Mouse (Mus musculus) CH12.LX (cell line): Measurements from ENCODE around the gene Lbh. TPM values are rescaled to one million over a fixed set of nuclear protein-coding genes. Genes with fewer than 3 reads are reported as not detected.

Source experiments
- DNase-seq: peaks from one replicate; pipeline ENCODE4 v3.0.0-alpha.2; 2013; ENCODE audit errors: extremely low read depth
- H3K27ac ChIP-seq: 2 replicates; pipeline ENCODE4 v1.5.1; 2012; ENCODE audit warnings: low read depth, mild to moderate bottlenecking, control low read depth, moderate library complexity; ENCODE audit not compliant: insufficient read depth
- H3K27me3 ChIP-seq: replicated peaks from 2 replicates; pipeline ENCODE3; 2012; ENCODE audit warnings: inconsistent platforms
- H3K36me3 ChIP-seq, 2 experiments: replicated peaks in 1 of 2; 2 replicates each; pipeline versions ENCODE3 to v1.6.1; 2012; ENCODE audit warnings: inconsistent platforms in 1 of 2, low read length in 1 of 2, mild to moderate bottlenecking in 1 of 2, mixed read lengths in 1 of 2, moderate library complexity in 1 of 2; ENCODE audit not compliant: control insufficient read depth in 1 of 2, insufficient read depth in 1 of 2
- H3K4me1 ChIP-seq, 2 experiments: 2 replicates each; pipeline ENCODE4 v1.6.1; 2012; ENCODE audit warnings: inconsistent platforms in 1 of 2, moderate library complexity in 1 of 2; ENCODE audit not compliant: insufficient read depth in 2 of 2, control insufficient read depth in 1 of 2
- H3K4me2 ChIP-seq: 2 replicates; pipeline ENCODE4 v1.6.1; 2012; ENCODE audit warnings: low read depth, mild to moderate bottlenecking, control low read depth; ENCODE audit not compliant: poor library complexity, insufficient read depth, severe bottlenecking
- H3K4me3 ChIP-seq, 3 experiments: fragments of 150-350 bp in 1 of 3; sonication (generic) in 1 of 3; replicated peaks in 1 of 3; 2 replicates each; pipeline versions ENCODE3 to v1.5.1; 2011 to 2012; ENCODE audit warnings: low read depth in 2 of 3, low read length in 2 of 3, mild to moderate bottlenecking in 2 of 3, moderate library complexity in 2 of 3, control low read depth in 1 of 3, improper control_type of control experiment in 1 of 3, inconsistent platforms in 1 of 3, mixed read lengths in 1 of 3; ENCODE audit not compliant: poor library complexity in 1 of 3
- H3K79me2 ChIP-seq: replicated peaks from 2 replicates; pipeline ENCODE4 v1.6.1; 2012; ENCODE audit warnings: mild to moderate bottlenecking, moderate library complexity; ENCODE audit not compliant: control insufficient read depth, poor library complexity, insufficient read depth, severe bottlenecking; ENCODE audit errors: extremely low read depth
- H3K9ac ChIP-seq: 2 replicates; pipeline ENCODE4 v1.6.1; 2012; ENCODE audit warnings: low read depth, mild to moderate bottlenecking, control low read depth, moderate library complexity; ENCODE audit not compliant: insufficient read depth
- H3K9me3 ChIP-seq: replicated peaks from 2 replicates; pipeline ENCODE3; 2012; ENCODE audit warnings: low read length, inconsistent platforms, mixed read lengths
- CHD2 ChIP-seq: IDR thresholded peaks from 2 replicates; pipeline ENCODE4 v1.6.1; 2011; ENCODE audit warnings: low read length, improper control_type of control experiment
- CTCF ChIP-seq, 2 experiments: IDR thresholded peaks in 1 of 2; conservative IDR thresholded peaks in 1 of 2; 2 replicates each; pipeline ENCODE4 v1.5.1; 2011 to 2012; ENCODE audit warnings: low read depth in 2 of 2, low read length in 2 of 2, improper control_type of control experiment in 1 of 2, inconsistent platforms in 1 of 2, mild to moderate bottlenecking in 1 of 2, moderate library complexity in 1 of 2
- ELF1 ChIP-seq: IDR thresholded peaks from 2 replicates; pipeline ENCODE4 v1.6.1; 2014; ENCODE audit warnings: low read depth, mild to moderate bottlenecking, inconsistent platforms, low read length, improper control_type of control experiment
- ETS1 ChIP-seq: conservative IDR thresholded peaks from 2 replicates; pipeline ENCODE4 v1.6.1; 2012; ENCODE audit warnings: low read depth, mild to moderate bottlenecking, inconsistent platforms, low read length, improper control_type of control experiment, moderate library complexity
- HCFC1 ChIP-seq: IDR thresholded peaks from 2 replicates; pipeline ENCODE4 v1.6.1; 2012; ENCODE audit warnings: low read depth, mild to moderate bottlenecking, inconsistent platforms, low read length, improper control_type of control experiment
- JUN ChIP-seq: IDR thresholded peaks from 2 replicates; pipeline ENCODE4 v1.6.1; 2011; ENCODE audit warnings: low read depth, mild to moderate bottlenecking, low read length, improper control_type of control experiment, moderate library complexity; ENCODE audit not compliant: insufficient read depth
- JUND ChIP-seq: conservative IDR thresholded peaks from 2 replicates; pipeline ENCODE4 v1.6.1; 2011; ENCODE audit warnings: low read depth, low read length, improper control_type of control experiment
- KAT2A ChIP-seq: IDR thresholded peaks from 2 replicates; pipeline ENCODE4 v1.6.1; 2012; ENCODE audit warnings: low read length, improper control_type of control experiment, inconsistent platforms; ENCODE audit not compliant: insufficient replicate concordance
- MAFK ChIP-seq: IDR thresholded peaks from 2 replicates; pipeline ENCODE4 v1.6.1; 2011; ENCODE audit warnings: low read length, improper control_type of control experiment; ENCODE audit not compliant: insufficient replicate concordance
- MAX ChIP-seq: IDR thresholded peaks from 2 replicates; pipeline ENCODE4 v1.6.1; 2011; ENCODE audit warnings: low read length, improper control_type of control experiment
- MAZ ChIP-seq: IDR thresholded peaks from 2 replicates; pipeline ENCODE4 v1.6.1; 2012; ENCODE audit warnings: low read depth, mild to moderate bottlenecking, inconsistent platforms, low read length, improper control_type of control experiment, moderate library complexity
- MEF2A ChIP-seq: IDR thresholded peaks from 2 replicates; pipeline ENCODE4 v1.6.1; 2014; ENCODE audit warnings: low read depth, mild to moderate bottlenecking, inconsistent platforms, low read length, improper control_type of control experiment, borderline replicate concordance
- MYC ChIP-seq: IDR thresholded peaks from 2 replicates; pipeline ENCODE4 v1.6.1; 2011; ENCODE audit warnings: low read depth, mild to moderate bottlenecking, improper control_type of control experiment, low read length
- NELFE ChIP-seq: IDR thresholded peaks from 2 replicates; pipeline ENCODE4 v1.6.1; 2011; ENCODE audit warnings: low read depth, low read length, improper control_type of control experiment
- NRF1 ChIP-seq: IDR thresholded peaks from 2 replicates; pipeline ENCODE4 v1.6.1; 2014; ENCODE audit warnings: low read depth, mild to moderate bottlenecking, inconsistent platforms, low read length, improper control_type of control experiment, moderate library complexity
- PAX5 ChIP-seq: IDR thresholded peaks from 2 replicates; pipeline ENCODE4 v1.6.1; 2012; ENCODE audit warnings: low read length, inconsistent platforms, mixed read lengths
- POLR2A ChIP-seq: IDR thresholded peaks from 2 replicates; pipeline ENCODE4 v1.6.1; 2011; ENCODE audit warnings: low read depth, mild to moderate bottlenecking, improper control_type of control experiment, low read length
- SIN3A ChIP-seq: IDR thresholded peaks from 2 replicates; pipeline ENCODE4 v1.6.1; 2012; ENCODE audit warnings: low read length, improper control_type of control experiment, inconsistent platforms
- SMC3 ChIP-seq: IDR thresholded peaks from 2 replicates; pipeline ENCODE4 v1.6.1; 2011; ENCODE audit warnings: low read depth, low read length, improper control_type of control experiment
- TCF12 ChIP-seq: IDR thresholded peaks from 2 replicates; pipeline ENCODE4 v1.6.1; 2014; ENCODE audit warnings: low read depth, mild to moderate bottlenecking, inconsistent platforms, low read length, improper control_type of control experiment
- USF1 ChIP-seq: IDR thresholded peaks from 2 replicates; pipeline ENCODE4 v1.6.1; 2014; ENCODE audit warnings: low read depth, mild to moderate bottlenecking, inconsistent platforms, low read length, improper control_type of control experiment
- USF2 ChIP-seq: conservative IDR thresholded peaks from 2 replicates; pipeline ENCODE4 v1.6.1; 2011; ENCODE audit warnings: low read depth, low read length, improper control_type of control experiment
- ZNF384 ChIP-seq: IDR thresholded peaks from 2 replicates; pipeline ENCODE4 v1.6.1; 2012; ENCODE audit warnings: low read depth, low read length, improper control_type of control experiment, inconsistent platforms
- dilution Hi-C: fragments of 300-500 bp; cut with MboI; formaldehyde crosslinking; loops from 2 replicates; pipeline ENCODE4 v1.14.3; 2020; ENCODE audit warnings: low sequenced_read_pairs; ENCODE audit not compliant: extremely low pct_unique_long_range_greater_than_20kb, extremely low pct_ligation_motif_present
- in situ Hi-C: fragments of 300-500 bp; cut with MboI; formaldehyde crosslinking; loops from 3 replicates; pipeline ENCODE4 v1.14.3; 2019; ENCODE audit warnings: low sequenced_read_pairs, low pct_ligation_motif_present, low pct_unique_long_range_greater_than_20kb, mixed read lengths
- polyA plus RNA-seq: library from polyadenylated mRNA; unstranded; fragments of >175 nt; gene quantifications from 2 replicates; pipeline ENCODE4 v1.2.1, GENCODE M21; 2012; ENCODE audit warnings: low read depth; ENCODE audit not compliant: insufficient read length
- total RNA-seq, 2 experiments: library from RNA; depleted of rRNA; stranded (reverse); fragments of 300-350 nt in 1 of 2; fragments of >200 nt in 1 of 2; gene quantifications; 2 replicates each; pipeline ENCODE4 v1.2.3; 2012 to 2014

The Lbh gene
- total and polyA plus RNA-seq, 3 experiments = 14.4 to 30.0 (median 16.7) TPM

GRCm38 (mm10) chr17:72976258-72977231 is 58.4 kb downstream of the Lbh start:
- no peak for DNase-seq
- in situ Hi-C loops = no loop called here
- no peak overlapping the region for H3K9ac ChIP-seq
- H3K27ac ChIP-seq = no peak overlapping the region
- H3K27me3 ChIP-seq = no peaks in the 10 kb centered on the region
- no peaks in the 10 kb centered on the region for H3K9me3 ChIP-seq
- H3K4me3 ChIP-seq = no peak overlapping the region
- dilution Hi-C loops = no loop called here
- H3K36me3 ChIP-seq = no peaks in the 10 kb centered on the region
- TF ChIP-seq USF2 (no peak), TCF12 (no peak), ZNF384 (no peak), CHD2 (no peak), MYC (no peak), SMC3 (no peak), KAT2A (no peak), PAX5 (no peak), MEF2A (no peak), MAZ (no peak), ETS1 (no peak), MAX (no peak), JUN (no peak), USF1 (no peak)
- no peak overlapping the region for H3K4me2 ChIP-seq
- no peaks in the 10 kb centered on the region for H3K4me1 ChIP-seq
- no peaks in the 10 kb centered on the region for H3K79me2 ChIP-seq

DNA sequence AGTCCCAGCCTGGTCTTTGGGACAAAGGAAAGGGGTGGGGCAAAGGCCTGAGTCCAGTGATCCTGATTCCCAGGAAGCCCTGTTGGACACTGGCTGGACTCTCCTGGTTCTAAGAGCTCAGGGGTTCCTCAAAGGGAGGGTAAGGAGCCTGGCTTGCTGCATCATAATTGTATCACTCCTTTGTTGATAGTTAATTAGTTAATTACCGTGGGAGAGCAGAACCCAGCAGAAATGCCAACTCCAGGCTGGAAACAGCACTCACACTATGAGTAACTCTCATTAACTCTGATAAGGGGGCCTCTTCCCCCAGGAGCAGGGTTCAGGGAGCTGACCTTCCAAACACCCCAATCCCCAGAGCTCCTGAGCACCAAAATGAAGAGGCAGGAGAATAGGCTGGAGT is 59.5 kb downstream of the Lbh start:
- DNase-seq = no peak
- in situ Hi-C loops = no loop called here
- Histone ChIP-seq H3K9me3 (no peaks in the 10 kb centered on the region), H3K79me2 (no peaks in the 10 kb centered on the region), H3K27ac (no peak overlapping the region), H3K4me1 (no peaks in the 10 kb centered on the region), H3K9ac (no peak overlapping the region), H3K27me3 (no peaks in the 10 kb centered on the region), H3K4me3 (no peak overlapping the region), H3K4me2 (no peak overlapping the region), H3K36me3 (no peaks in the 10 kb centered on the region)
- dilution Hi-C loops = no loop called here
- TF ChIP-seq SIN3A (no peak), ETS1 (no peak), POLR2A (no peak), JUND (no peak), NELFE (no peak), MAFK (no peak), ELF1 (no peak), NRF1 (no peak), PAX5 (no peak), HCFC1 (no peak), CTCF (conservative IDR thresholded peaks at IDR 0.05 in 1 of 2, IDR thresholded peaks at IDR 0.05 in 1 of 2; ENCODE audit: low read depth in 2 of 2, low read length in 2 of 2) (no peak)
